Mouse (Mus musculus): ENCODE data around the gene Prl7d1.
"Not testable (repeated sequence)": the region's sequence is repeated elsewhere in the genome, so short reads cannot be mapped to it uniquely, and the experiment has no call there.

Gene Prl7d1

DNA sequence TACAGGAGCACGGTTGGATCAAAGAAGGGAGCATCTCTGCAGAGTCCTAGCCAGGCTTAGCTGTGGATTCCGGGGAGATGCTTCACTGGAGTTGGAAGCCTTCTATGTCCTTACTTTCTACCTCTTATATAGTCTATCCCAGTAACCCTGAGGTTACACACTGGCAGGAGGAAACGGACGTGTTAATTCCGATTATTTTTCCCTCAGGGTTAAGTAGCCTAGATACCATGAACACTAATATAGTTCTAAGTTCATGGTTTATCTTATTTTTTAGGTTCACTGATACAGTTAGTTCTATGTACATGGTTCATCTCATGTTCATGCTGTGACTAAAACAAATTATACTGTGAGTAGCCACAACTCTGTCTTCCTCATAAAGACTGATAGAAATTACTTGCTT lies at the start of gene Prl7d1:
TSS of gene Prl7d1 (minus strand) at position 101 of the 400 bp plus-strand sequence.
- H3K27me3 ChIP-seq (ENCODE audit: insufficient read depth, low read length) = no peaks in the 10 kb centered on the region
- TF ChIP-seq POU5F1 (IDR thresholded peaks at IDR 0.05; ENCODE audit: borderline replicate concordance, low read length) (no peak), NANOG (IDR thresholded peaks at IDR 0.05; ENCODE audit: borderline replicate concordance, low read length) (no peak), CTCF (conservative IDR thresholded peaks at IDR 0.05; ENCODE audit: low read length) (no peak)

DNA sequence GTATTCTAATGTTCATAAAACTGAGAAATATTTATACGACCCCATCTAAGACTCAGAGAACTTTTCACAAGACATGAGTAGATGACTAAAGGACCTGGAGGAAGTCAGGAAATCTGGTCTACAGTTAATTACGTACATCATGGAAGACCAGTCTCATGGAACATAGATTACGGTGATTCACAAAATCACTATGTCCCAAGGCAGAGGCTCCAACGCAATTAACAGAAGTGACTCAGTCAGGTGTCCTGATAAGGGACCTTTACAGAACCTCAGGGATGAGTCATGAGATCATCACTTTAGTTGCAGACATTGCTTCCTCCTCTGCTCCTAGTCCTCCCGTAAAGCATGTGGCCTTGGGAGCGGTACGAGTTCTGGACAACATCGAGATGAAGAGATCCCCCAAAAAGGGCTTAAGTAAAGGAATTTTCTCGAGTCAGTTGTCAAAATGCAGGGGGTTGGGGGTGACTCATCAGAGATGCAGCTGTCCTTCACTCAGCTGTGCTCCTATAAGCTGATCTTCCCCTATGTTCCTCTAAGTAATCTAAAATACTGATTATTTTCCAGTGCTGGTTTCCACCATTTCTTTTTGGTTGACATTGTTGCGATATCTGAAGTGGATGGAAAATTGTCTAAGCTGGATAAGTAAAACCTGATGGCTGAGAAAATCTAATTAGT lies 18.1 kb upstream of the Prl7d1 start:
- no peaks in the 10 kb centered on the region for H3K36me3 ChIP-seq (ENCODE audit: insufficient read depth, low read length)
- no peaks in the 10 kb centered on the region for H3K9me3 ChIP-seq (ENCODE audit: low read length)
- no peaks in the 10 kb centered on the region for H3K27me3 ChIP-seq (ENCODE audit: insufficient read depth, low read length)
- H3K4me3 ChIP-seq (replicated peaks; ENCODE audit: low read length) = no peak overlapping the region
- H3K4me1 ChIP-seq (replicated peaks; ENCODE audit: low read depth, low read length) = no peaks in the 10 kb centered on the region
- TF ChIP-seq CTCF (conservative IDR thresholded peaks at IDR 0.05; ENCODE audit: low read length) = no peak
- no peak for TF ChIP-seq NANOG (IDR thresholded peaks at IDR 0.05; ENCODE audit: borderline replicate concordance, low read length)
- TF ChIP-seq POU5F1 (IDR thresholded peaks at IDR 0.05; ENCODE audit: borderline replicate concordance, low read length) = no peak

More for the DNA sequence above, at the start of gene Prl7d1:
- Histone ChIP-seq H3K4me1 (replicated peaks; ENCODE audit: low read depth, low read length) (no peaks in the 10 kb centered on the region), H3K4me3 (replicated peaks; ENCODE audit: low read length) (no peak within 1 kb of the TSS), H3K9me3 (ENCODE audit: low read length) (no peaks in the 10 kb centered on the region), H3K36me3 (ENCODE audit: insufficient read depth, low read length) (no peaks in the 10 kb centered on the region)

- not testable (repeated sequence) for H3K36me3 ChIP-seq (ENCODE audit: insufficient read depth, low read length); H3K9me3 ChIP-seq (ENCODE audit: low read length); H3K4me3 ChIP-seq (replicated peaks; ENCODE audit: low read length); H3K4me1 ChIP-seq (replicated peaks; ENCODE audit: low read depth, low read length); H3K27me3 ChIP-seq (ENCODE audit: insufficient read depth, low read length)
Measured at GRCm38 (mm10) chr13:27730286-27730959, 13.9 kb upstream of the Prl7d1 start.

GRCm38 (mm10) chr13:27725057-27725456 lies 8.5 kb upstream of the Prl7d1 start:
- not testable (repeated sequence) for H3K9me3 ChIP-seq (ENCODE audit: low read length); H3K36me3 ChIP-seq (ENCODE audit: insufficient read depth, low read length); H3K4me1 ChIP-seq (replicated peaks; ENCODE audit: low read depth, low read length); H3K4me3 ChIP-seq (replicated peaks; ENCODE audit: low read length); H3K27me3 ChIP-seq (ENCODE audit: insufficient read depth, low read length)

- no peaks in the 10 kb centered on the region for H3K4me1 ChIP-seq (replicated peaks; ENCODE audit: low read depth, low read length)
- no peaks in the 10 kb centered on the region for H3K36me3 ChIP-seq (ENCODE audit: insufficient read depth, low read length)
- TF ChIP-seq POU5F1 (IDR thresholded peaks at IDR 0.05; ENCODE audit: borderline replicate concordance, low read length) (no peak), NANOG (IDR thresholded peaks at IDR 0.05; ENCODE audit: borderline replicate concordance, low read length) (no peak), CTCF (conservative IDR thresholded peaks at IDR 0.05; ENCODE audit: low read length) (no peak)
- no peak overlapping the region for H3K4me3 ChIP-seq (replicated peaks; ENCODE audit: low read length)
- no peaks in the 10 kb centered on the region for H3K9me3 ChIP-seq (ENCODE audit: low read length)
- no peaks in the 10 kb centered on the region for H3K27me3 ChIP-seq (ENCODE audit: insufficient read depth, low read length)
Measured at GRCm38 (mm10) chr13:27706521-27706920, 10.0 kb downstream of the Prl7d1 start.

- Histone ChIP-seq H3K9me3 (ENCODE audit: low read length) (peaks cover 5% of the 10 kb centered on the region; the same call in 1 of the 2 replicates), H3K36me3 (ENCODE audit: insufficient read depth, low read length) (no peaks in the 10 kb centered on the region)
Measured at GRCm38 (mm10) chr13:27667936-27668335, 48.6 kb downstream of the Prl7d1 start, which contains the start of gene Prl7a2. Gene Prl7a2 (minus strand): TSS chr13:27668036.

GRCm38 (mm10) chr13:27660747-27661146 lies 55.8 kb downstream of the Prl7d1 start:
- H3K4me3 ChIP-seq (replicated peaks; ENCODE audit: low read length) = no peak overlapping the region
- TF ChIP-seq CTCF (conservative IDR thresholded peaks at IDR 0.05; ENCODE audit: low read length) = no peak
- no peak for TF ChIP-seq NANOG (IDR thresholded peaks at IDR 0.05; ENCODE audit: borderline replicate concordance, low read length)
- TF ChIP-seq POU5F1 (IDR thresholded peaks at IDR 0.05; ENCODE audit: borderline replicate concordance, low read length) = no peak
- no peaks in the 10 kb centered on the region for H3K4me1 ChIP-seq (replicated peaks; ENCODE audit: low read depth, low read length)
- H3K9me3 ChIP-seq (ENCODE audit: low read length) = no peaks in the 10 kb centered on the region
- H3K36me3 ChIP-seq (ENCODE audit: insufficient read depth, low read length) = no peaks in the 10 kb centered on the region
- no peaks in the 10 kb centered on the region for H3K27me3 ChIP-seq (ENCODE audit: insufficient read depth, low read length)

More at GRCm38 (mm10) chr13:27667936-27668335, 48.6 kb downstream of the Prl7d1 start, which contains the start of gene Prl7a2:
- no peaks in the 10 kb centered on the region for H3K27me3 ChIP-seq (ENCODE audit: insufficient read depth, low read length)
- no peaks in the 10 kb centered on the region for H3K4me1 ChIP-seq (replicated peaks; ENCODE audit: low read depth, low read length)
- TF ChIP-seq NANOG (IDR thresholded peaks at IDR 0.05; ENCODE audit: borderline replicate concordance, low read length) = no peak
- no peak for TF ChIP-seq CTCF (conservative IDR thresholded peaks at IDR 0.05; ENCODE audit: low read length)
- TF ChIP-seq POU5F1 (IDR thresholded peaks at IDR 0.05; ENCODE audit: borderline replicate concordance, low read length) = no peak
- no peak within 1 kb of the TSS for H3K4me3 ChIP-seq (replicated peaks; ENCODE audit: low read length)
